Mouse (Mus musculus): Measurements from ENCODE around the gene Hspa1b. TPM values are rescaled to one million over a fixed set of nuclear protein-coding genes. Genes with fewer than 3 reads are reported as not detected.
"Not testable (repeated sequence)": the region's sequence is repeated elsewhere in the genome, so short reads cannot be mapped to it uniquely, and the experiment has no call there.

Gene Hspa1b
- polyA plus RNA-seq, 1 experiment = 4.6 TPM

DNA sequence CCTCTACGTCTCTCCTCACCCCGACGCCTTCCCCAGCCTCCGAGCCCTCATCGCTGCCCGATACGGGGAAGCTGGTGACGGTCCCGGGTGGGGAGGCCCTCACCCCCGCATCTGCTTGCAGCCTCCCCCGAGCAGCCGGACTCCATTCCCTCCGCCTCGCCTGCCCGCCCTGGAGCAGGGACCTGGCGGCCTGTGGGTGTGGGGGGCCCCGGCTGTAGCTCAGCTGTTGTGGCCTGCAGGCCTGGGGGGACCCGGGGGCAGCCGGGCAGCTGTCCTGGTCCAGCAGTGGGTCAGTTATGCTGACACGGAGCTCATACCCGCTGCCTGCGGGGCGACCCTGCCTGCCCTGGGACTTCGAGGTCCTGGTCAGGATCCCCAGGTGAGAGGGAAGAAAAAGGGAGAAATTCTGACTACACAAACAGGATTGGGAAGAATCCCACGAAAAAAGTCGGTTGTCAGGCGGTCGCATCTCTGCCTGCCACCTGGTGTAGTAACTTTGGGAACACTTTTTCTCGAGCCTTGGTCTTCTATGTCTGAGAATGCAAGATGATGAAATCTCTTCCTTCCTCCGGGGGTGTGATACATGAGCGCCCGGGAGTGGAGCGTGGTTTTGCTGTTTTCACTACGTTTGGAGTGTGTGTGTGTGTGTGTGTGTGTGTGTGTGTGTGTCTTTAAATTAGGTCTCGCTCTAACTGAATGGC, 42.6 kb upstream of the Hspa1b start:
- Histone ChIP-seq H3K4me3 (replicated peaks; ENCODE audit: insufficient read depth, low read depth, low read length) (peak overlapping the region; percentile 61), H3K27ac (ENCODE audit: insufficient read depth, low read length) (peak overlapping the region; percentile 99), H3K27me3 (ENCODE audit: control insufficient read depth, insufficient read depth, low read length) (no peaks in the 10 kb centered on the region), H3K4me1 (ENCODE audit: control insufficient read depth, insufficient read depth, low read length) (peaks cover 6% of the 10 kb centered on the region)
- peak; percentile 31 to 41 for DNase-seq
- WGBS = under 1% methylated on average over 35 of the region's 35 CpGs
- TF ChIP-seq POLR2A (IDR thresholded peaks at IDR 0.05; ENCODE audit: borderline replicate concordance, insufficient read depth, low read length) (no peak), CTCF (IDR thresholded peaks at IDR 0.05; ENCODE audit: borderline replicate concordance, insufficient read depth, low read depth, low read length) (no peak)

DNA sequence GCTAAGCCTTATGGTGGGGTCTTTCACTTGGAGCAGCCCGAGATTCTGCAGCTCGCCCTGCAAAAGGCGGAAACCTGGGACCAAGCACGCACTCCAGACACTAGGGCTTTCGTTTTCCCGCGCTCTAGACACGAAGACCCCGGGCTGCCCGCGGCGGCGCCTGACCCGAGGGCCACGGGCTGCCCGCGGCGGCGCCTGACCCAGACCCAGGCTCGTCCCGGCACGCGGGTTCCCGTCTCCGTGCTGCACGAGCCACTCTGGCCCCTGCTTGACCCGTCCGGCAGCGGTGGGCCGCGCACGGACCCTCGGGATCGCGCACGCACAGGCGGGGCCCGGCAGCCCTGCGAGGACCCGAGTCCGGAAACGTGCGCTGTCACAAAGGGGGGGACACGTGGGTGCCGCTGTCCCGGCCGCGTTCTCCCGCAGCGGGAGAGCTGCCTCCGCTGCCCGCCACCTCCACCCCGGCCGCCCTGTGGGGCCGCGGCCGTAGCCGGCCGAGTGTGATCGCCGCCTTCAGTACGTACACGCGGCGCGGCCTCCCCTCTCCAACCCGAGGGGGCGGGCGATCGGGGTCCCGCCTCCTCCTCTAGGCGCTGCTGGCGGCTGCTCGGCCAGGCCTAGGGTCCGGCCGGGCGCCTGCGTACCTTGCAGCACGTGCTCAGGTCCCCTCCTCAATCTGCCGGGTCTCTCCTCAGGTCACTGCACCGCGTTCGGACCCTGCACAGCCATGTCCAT, 41.8 kb upstream of the Hspa1b start, which contains the start of gene Vars:
Vars (plus strand) TSS at position 271 of the 735 bp plus-strand sequence.
- DNase-seq = peak; percentile 84 to 88
- TF ChIP-seq POLR2A (IDR thresholded peaks at IDR 0.05; ENCODE audit: borderline replicate concordance, insufficient read depth, low read length) = peak; percentile 52
- TF ChIP-seq CTCF (IDR thresholded peaks at IDR 0.05; ENCODE audit: borderline replicate concordance, insufficient read depth, low read depth, low read length) = no peak
- Histone ChIP-seq H3K4me3 (replicated peaks; ENCODE audit: insufficient read depth, low read depth, low read length) (peak within 1 kb of the TSS; percentile 61), H3K27me3 (ENCODE audit: control insufficient read depth, insufficient read depth, low read length) (no peaks in the 10 kb centered on the region), H3K27ac (ENCODE audit: insufficient read depth, low read length) (peak within 1 kb of the TSS; percentile 99), H3K4me1 (ENCODE audit: control insufficient read depth, insufficient read depth, low read length) (peaks cover 6% of the 10 kb centered on the region)
- WGBS = under 1% methylated on average over 83 of the region's 83 CpGs

DNA sequence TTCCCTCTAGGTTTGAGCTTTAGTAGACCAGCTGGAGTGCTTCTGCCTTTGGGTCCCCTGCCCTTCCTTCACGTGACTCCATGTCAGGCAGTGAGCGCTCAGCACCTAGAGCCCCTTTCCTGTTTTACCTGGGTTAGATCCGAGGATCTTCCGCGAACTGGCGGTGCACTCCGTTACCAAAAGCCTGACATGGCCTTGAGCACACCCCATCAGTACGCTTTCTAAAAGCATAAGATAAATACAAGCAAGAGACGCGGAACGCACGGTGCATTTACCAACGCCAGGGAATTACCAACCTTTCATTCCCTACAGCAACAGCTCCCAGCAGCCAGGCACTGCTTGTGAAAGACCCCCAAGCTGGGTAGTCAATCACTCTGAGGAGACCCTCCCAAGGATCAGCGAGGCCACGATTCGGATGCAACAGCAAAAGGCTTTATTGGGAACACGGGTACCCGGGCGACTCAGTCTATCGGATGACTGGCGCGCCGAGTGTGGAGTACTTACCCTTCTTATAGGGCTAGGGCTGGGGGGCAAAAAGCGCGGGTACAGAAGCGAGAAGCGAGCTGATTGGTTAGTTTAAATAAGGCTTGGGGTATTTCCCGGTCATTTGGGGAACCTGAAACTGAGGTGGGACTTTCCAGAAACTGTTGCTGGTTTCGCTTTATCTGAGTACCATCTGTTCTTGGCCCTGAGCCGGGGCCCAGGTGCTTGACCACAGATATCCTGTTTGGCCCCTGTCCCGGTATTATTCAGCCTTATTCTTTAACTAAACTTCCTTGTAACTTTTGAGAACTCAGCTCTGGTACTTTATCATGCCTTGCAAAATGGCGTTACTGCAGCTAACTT, 41.1 kb upstream of the Hspa1b start:
- not testable (repeated sequence) for H3K27me3 ChIP-seq (ENCODE audit: control insufficient read depth, insufficient read depth, low read length); H3K4me1 ChIP-seq (ENCODE audit: control insufficient read depth, insufficient read depth, low read length); DNase-seq
- Histone ChIP-seq H3K4me3 (replicated peaks; ENCODE audit: insufficient read depth, low read depth, low read length) (peak overlapping the region; percentile 61), H3K27ac (ENCODE audit: insufficient read depth, low read length) (0 out of 2 replicates have a peak overlapping the region, but pooled peaks have one; percentile 99)
- WGBS = 9% methylated on average over 29 of the region's 32 CpGs

DNA sequence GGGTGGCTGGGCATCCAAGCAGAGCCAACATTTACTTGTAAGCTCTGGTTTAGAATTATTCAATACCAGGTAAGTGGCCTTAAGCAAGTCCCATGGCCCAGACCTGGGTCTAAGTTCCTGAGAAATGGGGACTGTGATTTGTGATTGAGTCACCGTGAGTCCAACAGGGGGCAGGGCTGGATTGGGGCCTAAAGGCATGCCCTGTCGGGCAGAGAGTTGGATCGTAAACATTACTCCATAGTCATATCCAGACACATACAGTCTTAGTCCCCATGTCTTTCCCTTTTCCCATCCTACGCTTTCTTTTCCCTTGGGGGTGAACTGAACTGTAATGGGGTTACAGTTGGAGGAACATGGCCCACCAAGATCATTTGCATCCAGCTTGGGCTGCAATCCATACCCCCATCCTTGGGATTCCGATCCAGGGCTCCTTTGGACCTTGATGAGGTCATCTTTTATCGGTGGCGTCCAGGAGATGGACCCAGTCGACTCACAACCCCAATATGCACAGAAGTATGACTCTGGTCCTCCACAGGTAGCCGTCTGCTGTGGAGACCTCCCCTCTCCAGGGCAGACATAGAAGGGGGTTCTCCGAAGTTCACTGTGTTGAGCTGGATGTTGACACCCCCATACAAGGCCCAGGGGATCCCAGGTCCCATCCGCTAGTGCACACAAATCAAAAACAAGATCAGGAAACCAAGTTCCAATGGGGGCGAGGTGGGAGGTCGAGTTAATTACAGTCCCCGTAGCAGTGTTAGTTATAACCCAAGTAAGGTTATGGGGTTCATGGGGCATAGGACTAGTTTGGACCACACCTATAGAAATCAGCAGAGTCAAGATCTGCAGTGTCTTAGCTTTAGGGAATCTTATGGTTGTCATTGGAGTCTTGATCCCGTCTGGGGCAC, 39.7 kb upstream of the Hspa1b start:
- 85% methylated on average over 15 of the region's 15 CpGs for WGBS
- no peak for DNase-seq

GRCm38 (mm10) chr17:34997142-34997483, 38.1 kb upstream of the Hspa1b start:
- no peak for TF ChIP-seq POLR2A (IDR thresholded peaks at IDR 0.05; ENCODE audit: borderline replicate concordance, insufficient read depth, low read length)
- no peak for TF ChIP-seq CTCF (IDR thresholded peaks at IDR 0.05; ENCODE audit: borderline replicate concordance, insufficient read depth, low read depth, low read length)
- 78% methylated on average over 5 of the region's 5 CpGs for WGBS
- Histone ChIP-seq H3K27me3 (ENCODE audit: control insufficient read depth, insufficient read depth, low read length) (no peaks in the 10 kb centered on the region), H3K4me3 (replicated peaks; ENCODE audit: insufficient read depth, low read depth, low read length) (no peak overlapping the region), H3K27ac (ENCODE audit: insufficient read depth, low read length) (no peak overlapping the region), H3K4me1 (ENCODE audit: control insufficient read depth, insufficient read depth, low read length) (no peaks in the 10 kb centered on the region)
- DNase-seq = no peak

More for the DNA sequence above, 39.7 kb upstream of the Hspa1b start:
- TF ChIP-seq CTCF (IDR thresholded peaks at IDR 0.05; ENCODE audit: borderline replicate concordance, insufficient read depth, low read depth, low read length) (no peak), POLR2A (IDR thresholded peaks at IDR 0.05; ENCODE audit: borderline replicate concordance, insufficient read depth, low read length) (no peak)
- H3K4me3 ChIP-seq (replicated peaks; ENCODE audit: insufficient read depth, low read depth, low read length) = no peak overlapping the region
- peaks cover 6% of the 10 kb centered on the region for H3K4me1 ChIP-seq (ENCODE audit: control insufficient read depth, insufficient read depth, low read length)
- no peaks in the 10 kb centered on the region for H3K27me3 ChIP-seq (ENCODE audit: control insufficient read depth, insufficient read depth, low read length)
- no peak overlapping the region for H3K27ac ChIP-seq (ENCODE audit: insufficient read depth, low read length)

- Histone ChIP-seq H3K4me3 (replicated peaks; ENCODE audit: insufficient read depth, low read depth, low read length) (no peak overlapping the region), H3K27me3 (ENCODE audit: control insufficient read depth, insufficient read depth, low read length) (no peaks in the 10 kb centered on the region), H3K27ac (ENCODE audit: insufficient read depth, low read length) (no peak overlapping the region), H3K4me1 (ENCODE audit: control insufficient read depth, insufficient read depth, low read length) (no peaks in the 10 kb centered on the region)
- TF ChIP-seq CTCF (IDR thresholded peaks at IDR 0.05; ENCODE audit: borderline replicate concordance, insufficient read depth, low read depth, low read length) = no peak
- TF ChIP-seq POLR2A (IDR thresholded peaks at IDR 0.05; ENCODE audit: borderline replicate concordance, insufficient read depth, low read length) = no peak
- DNase-seq = no peak
- 84% methylated on average over 13 of the region's 14 CpGs for WGBS
Observed at GRCm38 (mm10) chr17:34996411-34997141, 37.5 kb upstream of the Hspa1b start.

- H3K4me1 ChIP-seq (ENCODE audit: control insufficient read depth, insufficient read depth, low read length); H3K27ac ChIP-seq (ENCODE audit: insufficient read depth, low read length); DNase-seq; H3K4me3 ChIP-seq (replicated peaks; ENCODE audit: insufficient read depth, low read depth, low read length); H3K27me3 ChIP-seq (ENCODE audit: control insufficient read depth, insufficient read depth, low read length): not testable (repeated sequence)
- 87% methylated on average over 4 of the region's 4 CpGs for WGBS
Observed at GRCm38 (mm10) chr17:34995927-34996326, 36.9 kb upstream of the Hspa1b start.

DNA sequence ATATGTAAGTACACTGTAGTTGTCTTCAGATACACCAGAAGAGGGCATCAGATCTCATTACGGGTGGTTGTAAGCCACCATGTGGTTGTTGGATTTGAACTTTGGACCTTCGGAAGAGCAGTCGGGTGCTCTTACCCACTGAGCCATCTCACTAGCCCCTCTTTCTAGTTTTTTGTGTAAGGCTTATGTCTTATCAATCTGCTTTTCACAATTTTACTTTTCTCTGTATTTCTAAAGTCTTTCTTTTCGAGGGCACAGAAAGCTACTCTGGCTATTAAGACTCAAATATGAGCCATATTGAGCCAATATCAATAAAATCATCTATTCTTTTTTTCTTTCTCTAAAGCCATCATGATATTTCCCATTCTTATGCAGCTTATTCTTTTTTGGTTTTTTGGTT, 36.2 kb upstream of the Hspa1b start:
- DNase-seq; H3K4me3 ChIP-seq (replicated peaks; ENCODE audit: insufficient read depth, low read depth, low read length); H3K4me1 ChIP-seq (ENCODE audit: control insufficient read depth, insufficient read depth, low read length); H3K27me3 ChIP-seq (ENCODE audit: control insufficient read depth, insufficient read depth, low read length); H3K27ac ChIP-seq (ENCODE audit: insufficient read depth, low read length): not testable (repeated sequence)
- 80% methylated on average over 4 of the region's 4 CpGs for WGBS
